In genomic region chr8:3221960-3222635, GRCm38 (mm10) we compare ENCODE assay signal across 7 mouse cellular contexts. TPM values are rescaled to one million over a fixed set of nuclear protein-coding genes. Genes with fewer than 3 reads are reported as not detected.
DNase-seq lines count a peak whose midpoint lies in the region; ATAC-seq and TF ChIP-seq lines count a peak whose summit lies in the region.

No protein-coding gene starts in this region.

- no peak overlapping the region for H3K4me3 ChIP-seq in testis, adult 2 months (ENCODE audit: control insufficient read depth, low read depth, low read length)
- peak overlapping the region; percentile 61 for H3K4me3 ChIP-seq in heart, embryonic 16.5 days (ENCODE audit: low read length)
- H3K4me3 ChIP-seq in liver, embryonic 16.5 days (ENCODE audit: low read depth, low read length) = peak overlapping the region; percentile 68

- no peaks in the 10 kb centered on the region for H3K27me3 ChIP-seq in testis, adult 2 months (ENCODE audit: control insufficient read depth, insufficient read depth, low read length)
- H3K27me3 ChIP-seq in heart, embryonic 16.5 days (ENCODE audit: control insufficient read depth, insufficient read depth, low read length) = no peaks in the 10 kb centered on the region
- no peaks in the 10 kb centered on the region for H3K27me3 ChIP-seq in liver, embryonic 16.5 days (ENCODE audit: control insufficient read depth, insufficient read depth, low read depth, low read length)

- H3K4me2 ChIP-seq in heart, embryonic 16.5 days (ENCODE audit: low read depth, low read length) = peak overlapping the region; percentile 69
- H3K4me2 ChIP-seq in liver, embryonic 16.5 days (ENCODE audit: low read depth, low read length) = peak overlapping the region; percentile 93

- H3K27ac ChIP-seq in testis, adult 2 months (ENCODE audit: control insufficient read depth, insufficient read depth, low read depth, low read length) = peak overlapping the region; percentile 28; the same call in 1 of the 2 replicates
- peak overlapping the region; percentile 92 for H3K27ac ChIP-seq in heart, embryonic 16.5 days (ENCODE audit: low read length)
- H3K27ac ChIP-seq in liver, embryonic 16.5 days (ENCODE audit: low read length) = peak overlapping the region; percentile 88

- no peaks in the 10 kb centered on the region for H3K36me3 ChIP-seq in testis, adult 2 months (ENCODE audit: control insufficient read depth, insufficient read depth, low read length)
- no peaks in the 10 kb centered on the region for H3K36me3 ChIP-seq in heart, embryonic 16.5 days (ENCODE audit: control insufficient read depth, insufficient read depth)
- H3K36me3 ChIP-seq in liver, embryonic 16.5 days (ENCODE audit: control insufficient read depth, insufficient read depth) = no peaks in the 10 kb centered on the region

- no peak for DNase-seq in testis, postnatal 10 days (ENCODE audit: low spot score)
- no peak for DNase-seq in spleen, postnatal 14 days (ENCODE audit: low spot score in 2 of 2)
- no peak for DNase-seq in retina, postnatal 1 day

- peaks cover 15% of the 10 kb centered on the region for H3K4me1 ChIP-seq in testis, adult 2 months (ENCODE audit: control insufficient read depth, insufficient read depth, low read length)
- peaks cover 43% of the 10 kb centered on the region for H3K4me1 ChIP-seq in heart, embryonic 16.5 days (ENCODE audit: control insufficient read depth, insufficient read depth, low read length)
- H3K4me1 ChIP-seq in liver, embryonic 16.5 days (ENCODE audit: control insufficient read depth, low read depth, low read length) = peaks cover 22% of the 10 kb centered on the region

- no peak for ATAC-seq in heart, embryonic 16.5 days (replicated peaks; ENCODE audit: extremely low read depth, insufficient read depth, low FRiP score)
- ATAC-seq in liver, embryonic 16.5 days (ENCODE audit: low read depth) = no peak
- ATAC-seq in erythroid progenitor cell, adult 5-6 weeks (replicated peaks; ENCODE audit: low FRiP score, poor library complexity, severe bottlenecking) = no peak

- peak overlapping the region; percentile 78 for H3K9ac ChIP-seq in heart, embryonic 16.5 days (ENCODE audit: low read length)
- H3K9ac ChIP-seq in liver, embryonic 16.5 days (ENCODE audit: low read depth, low read length) = no peak overlapping the region

- no peak for TF ChIP-seq CTCF in testis, adult 2 months (IDR thresholded peaks at IDR 0.05; ENCODE audit: control insufficient read depth, insufficient read depth, insufficient replicate concordance, low read depth, low read length)

- no peaks in the 10 kb centered on the region for H3K9me3 ChIP-seq in heart, embryonic 16.5 days (replicated peaks; ENCODE audit: control insufficient read depth, low read length)
- H3K9me3 ChIP-seq in liver, embryonic 16.5 days (replicated peaks; ENCODE audit: control insufficient read depth, low read length) = no peaks in the 10 kb centered on the region

- TF ChIP-seq POLR2A in testis, adult 2 months (IDR thresholded peaks at IDR 0.05; ENCODE audit: control insufficient read depth, low read depth, low read length) = no peak

- WGBS in heart, embryonic 16.5 days = 51% methylated on average over 6 of the region's 6 CpGs
- 47% methylated on average over 6 of the region's 6 CpGs for WGBS in liver, embryonic 16.5 days (ENCODE audit: insufficient replicate concordance)

RNA-seq across cellular contexts. Expression of gene Insr, which starts 57.3 kb away (rescaled TPM):
- polyA plus RNA-seq in testis, adult 2 months (2012; rRNA removed) = 5.2 and 5.8 TPM in 2 replicates
- polyA plus RNA-seq in heart, embryonic 16.5 days (2015; fragmentation: Nextera tagmentation; extraction: Ambion mirVana) = 60.0 and 65.5 TPM in 2 replicates
- 23.6 and 26.7 TPM in 2 replicates for polyA plus RNA-seq in liver, embryonic 16.5 days (2015; fragmentation: Nextera tagmentation; extraction: Ambion mirVana)
- total RNA-seq in erythroid progenitor cell, adult 5-6 weeks (2015; ENCODE audit: low replicate concordance) = 8.0 and 15.5 TPM in 2 replicates
- total RNA-seq in erythroid progenitor cell, adult 5-6 weeks (2017; ENCODE audit: low replicate concordance) = 7.1 and 19.9 TPM in 2 replicates

Comparison
In these comparisons a context has a peak if more than half of its experiments do, and no peak if none do; other contexts are left out.
1. H3K27ac ChIP-seq: peak in every context shown above with its lines; median percentile 92 in heart, embryonic 16.5 days; 88 in liver, embryonic 16.5 days; 28 in testis, adult 2 months.